Mouse (Mus musculus) left cerebral cortex, adult 11 months (tissue): ENCODE results near the gene Grin3b.

Source experiments
- DNase-seq: peaks from one replicate; pipeline ENCODE4 v3.0.0; 2022; ENCODE audit warnings: low spot score

Gene Grin3b

GRCm38 (mm10) chr10:79988506-79989271, 18.2 kb downstream of the Grin3b start, which contains the start of gene Cnn2:
Gene Cnn2, plus strand, starts transcription at chr10:79988584.
- DNase-seq: no peak

GRCm38 (mm10) chr10:79989272-79989786, 18.8 kb downstream of the Grin3b start:
- DNase-seq: no peak

- no peak for DNase-seq
These were observed 19.4 kb downstream of the Grin3b start for GRCm38 (mm10) chr10:79989870-79990269.

- DNase-seq: no peak
These were observed 20.6 kb downstream of the Grin3b start for GRCm38 (mm10) chr10:79991099-79991498.

DNA sequence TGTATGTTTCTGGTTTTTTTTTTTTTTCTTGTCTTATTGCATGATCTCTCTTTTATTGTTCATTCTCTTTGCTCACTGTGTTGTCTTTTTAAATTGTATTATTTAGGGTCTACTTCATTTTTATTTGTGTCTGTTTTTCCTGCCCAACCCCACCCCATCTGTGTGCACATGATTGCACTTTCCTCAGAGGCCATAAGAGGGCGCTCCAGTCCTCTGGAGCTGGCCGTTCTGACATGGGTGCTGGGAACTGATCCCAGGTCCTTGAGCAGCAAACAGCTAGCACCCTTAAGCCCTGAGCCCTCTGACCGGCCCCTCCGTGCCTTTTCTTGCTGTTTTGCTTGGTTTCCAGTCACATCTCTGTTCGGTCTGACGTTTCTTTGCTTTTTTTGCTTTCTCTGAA, 21.0 kb downstream of the Grin3b start:
- DNase-seq: no peak

GRCm38 (mm10) chr10:79994397-79995115, 24.0 kb downstream of the Grin3b start:
- DNase-seq: no peak

GRCm38 (mm10) chr10:79995636-79996035, 25.1 kb downstream of the Grin3b start:
- no peak for DNase-seq

DNA sequence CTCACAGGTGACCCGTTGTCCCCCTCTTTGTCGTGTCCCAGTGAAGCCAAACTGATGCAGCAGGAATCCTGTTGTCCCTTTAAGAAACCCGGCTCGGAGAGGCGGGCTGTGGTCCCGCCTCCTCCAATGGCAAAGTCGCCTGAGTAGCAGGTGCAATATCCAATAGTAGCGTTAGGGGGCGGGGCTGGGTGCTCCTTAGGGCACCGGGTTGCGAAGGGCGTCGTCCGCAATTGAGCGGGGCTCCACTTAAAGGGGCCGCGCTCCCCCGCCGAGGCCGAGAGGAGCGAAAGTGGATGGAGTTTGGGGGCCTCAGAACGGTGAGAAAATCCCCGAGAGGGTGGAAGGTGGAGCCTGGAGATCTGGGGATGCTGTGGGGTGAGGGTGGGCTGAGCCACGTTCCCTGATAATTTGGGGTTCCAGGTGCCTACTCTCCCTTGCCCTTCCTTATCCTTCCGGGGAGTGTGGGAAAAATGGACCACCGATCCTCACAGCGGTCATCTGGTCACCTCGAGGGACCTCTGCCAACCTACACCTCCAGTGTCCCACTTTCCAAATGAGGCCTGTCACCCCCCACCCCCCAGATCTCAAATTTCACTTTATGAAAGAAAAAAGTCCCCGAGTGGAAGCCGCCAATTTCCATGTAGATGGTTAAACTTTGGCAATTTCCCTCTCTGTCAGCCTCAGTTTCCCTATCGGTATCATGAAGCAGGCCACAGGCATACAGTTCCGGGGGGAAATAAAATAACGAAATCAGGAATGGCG, 25.9 kb downstream of the Grin3b start, which contains the start of gene Abca7:
Gene Abca7, plus strand, starts transcription at position 223 of the 762 bp plus-strand sequence.
- DNase-seq: peak; percentile 93

- DNase-seq: no peak
These were observed 26.7 kb downstream of the Grin3b start for GRCm38 (mm10) chr10:79997034-79997760.

GRCm38 (mm10) chr10:79997819-79998218, 27.3 kb downstream of the Grin3b start:
- DNase-seq: no peak

DNA sequence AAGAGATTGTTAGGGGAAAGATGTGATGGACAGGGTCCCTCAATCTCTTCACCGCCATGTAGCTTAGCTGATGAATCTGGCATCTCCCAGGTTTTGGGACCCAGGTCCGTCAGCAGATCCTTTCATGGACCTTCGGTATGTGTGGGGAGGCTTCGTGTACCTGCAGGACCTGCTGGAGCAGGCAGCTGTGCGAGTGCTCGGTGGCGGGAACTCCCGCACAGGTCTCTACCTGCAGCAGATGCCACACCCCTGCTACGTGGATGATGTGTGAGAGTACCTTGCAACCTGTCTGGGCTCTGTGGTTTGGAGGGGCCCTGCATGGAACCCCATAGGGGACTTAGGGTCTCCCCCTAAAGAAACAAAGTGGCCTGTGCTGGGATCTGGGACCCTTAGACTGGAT, 31.4 kb downstream of the Grin3b start:
- DNase-seq: no peak

DNA sequence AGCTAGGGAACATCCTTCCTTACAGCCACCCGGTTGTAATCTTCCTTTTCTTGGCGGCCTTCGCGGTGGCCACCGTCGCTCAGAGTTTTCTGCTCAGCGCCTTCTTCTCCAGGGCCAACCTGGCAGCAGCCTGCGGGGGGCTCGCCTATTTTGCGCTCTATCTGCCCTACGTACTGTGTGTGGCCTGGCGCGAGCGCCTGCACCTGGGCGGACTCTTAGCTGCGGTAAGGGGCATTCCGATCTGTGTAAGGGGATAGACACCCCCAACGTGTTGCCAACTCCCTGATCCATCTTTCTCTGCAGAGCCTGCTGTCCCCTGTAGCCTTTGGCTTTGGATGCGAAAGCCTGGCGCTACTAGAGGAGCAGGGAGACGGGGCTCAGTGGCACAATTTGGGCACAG, 32.3 kb downstream of the Grin3b start:
- no peak for DNase-seq

DNA sequence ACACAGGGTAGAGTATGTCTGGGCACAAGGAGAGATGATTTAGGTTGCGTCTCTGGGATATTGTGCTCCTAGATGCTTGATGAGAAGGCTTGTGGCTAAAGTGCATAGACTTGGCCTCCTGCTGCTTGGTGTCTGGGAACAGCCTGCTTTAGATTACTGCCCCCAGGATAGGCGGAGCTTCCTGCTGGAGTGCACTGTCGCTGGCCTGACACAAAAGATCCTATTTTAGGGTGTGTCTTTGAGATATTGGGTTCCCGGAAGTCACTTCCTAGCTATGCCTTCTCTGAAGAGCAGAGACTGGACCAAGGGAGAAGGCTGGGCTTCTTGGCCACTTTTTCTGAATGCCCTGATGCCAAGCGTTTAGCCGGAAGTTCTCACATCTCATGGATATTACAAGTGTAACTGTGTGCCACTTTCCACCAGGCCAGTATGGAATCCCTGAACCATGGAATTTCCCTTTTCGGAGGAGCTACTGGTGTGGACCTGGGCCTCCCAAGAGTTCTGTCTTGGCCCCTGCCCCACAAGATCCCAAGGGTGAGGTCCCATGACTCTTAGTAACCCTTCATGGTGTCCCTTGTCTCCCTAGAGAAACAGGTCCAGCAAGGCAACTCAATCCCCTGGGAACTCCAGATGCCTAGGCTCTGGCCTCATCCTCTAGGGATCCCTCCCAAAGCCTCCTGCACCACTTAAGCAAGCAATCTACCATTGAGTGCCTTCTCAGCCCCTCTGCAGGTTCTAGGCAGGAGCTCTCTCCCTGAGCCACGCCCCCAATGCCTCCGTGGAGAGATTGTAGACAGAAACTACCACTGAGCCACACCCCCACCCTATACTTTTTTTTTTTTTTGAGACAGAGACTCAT, 33.1 kb downstream of the Grin3b start:
- no peak for DNase-seq

DNA sequence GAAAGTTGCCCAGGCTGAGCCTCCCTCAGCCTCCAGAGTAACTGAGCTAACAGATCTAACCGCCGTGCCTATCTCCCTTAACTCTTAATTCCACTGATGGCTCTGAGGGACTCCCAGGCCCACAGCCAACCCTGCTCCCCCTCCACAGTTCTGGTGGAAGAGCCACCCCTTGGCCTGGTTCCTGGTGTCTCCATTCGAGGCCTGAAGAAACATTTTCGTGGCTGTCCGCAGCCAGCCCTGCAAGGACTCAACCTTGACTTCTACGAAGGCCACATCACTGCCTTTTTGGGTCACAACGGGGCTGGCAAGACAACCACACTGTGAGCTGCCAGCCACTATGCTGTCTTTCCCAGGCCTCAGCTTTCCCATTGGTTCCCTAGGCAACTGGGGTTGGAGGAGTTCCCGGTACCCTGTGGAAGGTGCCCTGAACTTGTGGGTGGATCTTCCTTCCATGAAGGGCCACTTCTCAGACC, 33.8 kb downstream of the Grin3b start:
- no peak for DNase-seq

- no peak for DNase-seq
These were observed 41.2 kb downstream of the Grin3b start for GRCm38 (mm10) chr10:80011740-80012139.

- DNase-seq: no peak
These were observed 43.1 kb downstream of the Grin3b start for GRCm38 (mm10) chr10:80013609-80014008.

DNA sequence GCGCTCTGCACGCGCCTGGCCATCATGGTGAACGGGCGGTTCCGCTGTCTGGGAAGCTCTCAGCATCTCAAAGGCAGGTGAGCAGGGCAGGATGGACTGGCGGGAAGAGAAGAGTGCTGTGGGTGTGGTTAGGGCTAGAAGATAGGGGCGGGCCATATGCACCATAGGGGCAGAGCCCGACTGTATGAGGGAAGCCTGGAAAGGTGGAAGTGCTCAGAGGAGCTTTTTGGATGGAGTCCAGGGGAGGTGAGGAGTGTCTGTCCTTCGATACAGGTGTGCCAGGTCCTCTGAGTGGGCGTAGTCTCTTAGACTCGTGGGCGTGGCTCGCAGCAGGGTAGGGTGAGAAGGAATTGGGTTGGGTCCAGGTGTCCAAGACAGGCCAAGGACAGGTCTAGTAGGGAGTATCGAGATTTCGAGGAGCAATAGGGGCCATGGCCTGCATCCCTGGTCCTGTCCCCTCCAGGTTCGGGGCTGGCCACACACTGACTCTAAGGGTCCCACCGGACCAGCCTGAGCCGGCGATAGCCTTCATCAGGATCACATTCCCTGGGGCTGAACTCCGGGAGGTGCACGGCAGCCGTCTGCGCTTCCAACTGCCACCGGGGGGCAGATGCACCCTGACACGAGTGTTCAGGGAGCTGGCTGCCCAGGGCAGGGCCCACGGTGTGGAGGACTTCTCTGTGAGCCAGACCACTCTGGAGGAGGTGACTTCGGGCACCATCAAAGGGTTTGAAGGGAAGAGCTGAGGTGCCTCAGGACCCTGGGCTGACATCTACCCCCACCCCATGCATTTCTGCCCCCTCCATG, 44.2 kb downstream of the Grin3b start:
- DNase-seq: no peak

DNA sequence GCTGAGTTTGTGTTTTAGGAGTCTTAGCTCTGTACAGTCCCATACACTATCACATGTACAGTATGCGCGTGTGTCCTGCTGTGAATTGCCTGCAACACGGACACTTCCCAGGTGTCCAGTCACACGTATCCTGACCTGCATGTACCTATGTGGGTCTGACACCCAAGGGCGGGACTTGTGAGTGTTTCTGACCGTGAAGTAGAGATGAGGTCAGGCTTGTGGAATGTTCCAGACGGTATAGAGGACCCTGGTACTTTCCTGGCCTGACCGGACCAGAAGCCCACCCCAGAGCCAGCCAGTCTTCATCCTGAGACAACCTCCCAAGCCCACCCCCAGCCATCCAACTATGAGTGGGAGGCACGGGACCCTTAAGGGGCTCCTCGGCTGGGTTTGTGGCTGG, 45.1 kb downstream of the Grin3b start:
- no peak for DNase-seq

- no peak for DNase-seq
These were observed 46.0 kb downstream of the Grin3b start, which contains the start of gene Arhgap45 for GRCm38 (mm10) chr10:80016511-80016910. Gene Arhgap45, plus strand, starts transcription at chr10:80016653.

DNA sequence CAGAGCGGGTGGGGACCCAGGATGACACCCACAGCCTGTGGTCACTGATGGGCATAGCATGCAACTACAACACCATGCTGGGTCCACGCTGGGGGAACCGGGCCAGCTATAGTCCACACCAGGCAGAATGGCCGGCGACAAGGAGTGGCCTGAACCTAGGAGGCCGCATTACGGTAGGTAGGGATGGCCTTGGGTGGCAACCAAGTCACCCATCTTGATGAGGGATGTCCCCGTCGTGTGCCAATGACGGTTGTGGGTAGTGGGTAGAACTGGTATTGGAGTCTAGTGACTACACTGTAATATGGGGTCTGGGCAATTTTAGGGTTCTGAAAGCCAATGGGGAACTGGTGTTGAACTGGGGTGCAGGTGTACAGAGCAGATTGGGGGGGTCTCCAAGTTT, 46.4 kb downstream of the Grin3b start:
- DNase-seq: no peak
